Mouse (Mus musculus) heart, embryonic 12.5 days (tissue): ENCODE measurements at regions not wholly inside any gene's neighbourhood (a gene's known extent, or its start where the extent isn't known, plus 50 kb on each side); places are given as distances from the start of the nearest gene placed in this dataset.

ENCODE experiments used
- ATAC-seq: fragments of 200-750 bp; cut with Nextera tagmentation; 2 replicates; pipeline ENCODE4 v1.8.0; 2017; ENCODE audit warnings: moderate TSS enrichment, moderate library complexity; ENCODE audit not compliant: insufficient number of reproducible peaks, low FRiP score
- H3K27ac ChIP-seq: fragments of 300-500 bp; sonication (generic); 2 replicates; pipeline ENCODE4 v1.5.1; 2016; ENCODE audit warnings: mild to moderate bottlenecking, moderate library complexity; ENCODE audit not compliant: poor library complexity, severe bottlenecking
- H3K27me3 ChIP-seq: fragments of 300-500 bp; sonication (generic); replicated peaks from 2 replicates; pipeline ENCODE4 v1.6.1; 2016; ENCODE audit warnings: mild to moderate bottlenecking, moderate library complexity
- H3K36me3 ChIP-seq: fragments of 300-500 bp; sonication (generic); 2 replicates; pipeline ENCODE4 v1.6.1; 2016; ENCODE audit warnings: mild to moderate bottlenecking, moderate library complexity
- H3K4me1 ChIP-seq: fragments of 300-500 bp; sonication (generic); replicated peaks from 2 replicates; pipeline ENCODE4 v1.6.1; 2016; ENCODE audit warnings: mild to moderate bottlenecking
- H3K4me2 ChIP-seq: fragments of 300-500 bp; sonication (generic); 2 replicates; pipeline ENCODE4 v1.6.1; 2016; ENCODE audit warnings: mild to moderate bottlenecking, moderate library complexity
- H3K4me3 ChIP-seq: fragments of 300-500 bp; sonication (generic); 2 replicates; pipeline ENCODE4 v1.5.1; 2016; ENCODE audit warnings: mild to moderate bottlenecking
- H3K9ac ChIP-seq: fragments of 300-500 bp; sonication (generic); 2 replicates; pipeline ENCODE4 v1.6.1; 2016; ENCODE audit warnings: mild to moderate bottlenecking, moderate library complexity
- H3K9me3 ChIP-seq: fragments of 300-500 bp; sonication (generic); replicated peaks from 2 replicates; pipeline ENCODE4 v1.6.1; 2016; ENCODE audit warnings: mild to moderate bottlenecking, moderate library complexity
- WGBS: fragments of 180-500 bp; shearing (Covaris S2); methylation state at CpG from one replicate; pipeline ENCODE4 v1.1.7; 2016; 5-methylcytosine and 5-hydroxymethylcytosine counted together

GRCm38 (mm10) chr8:115771060-115771459, 63.5 kb upstream of the Maf start:
- no peaks in the 10 kb centered on the region for H3K9me3 ChIP-seq
- H3K27ac ChIP-seq, result no peak overlapping the region
- no peak overlapping the region for H3K4me2 ChIP-seq
- no peak for ATAC-seq
- no peak overlapping the region for H3K9ac ChIP-seq
- WGBS, result 64% methylated on average over 7 of the region's 7 CpGs
- no peaks in the 10 kb centered on the region for H3K27me3 ChIP-seq
- H3K4me3 ChIP-seq, result no peak overlapping the region
- H3K4me1 ChIP-seq, result peaks cover 17% of the 10 kb centered on the region
- H3K36me3 ChIP-seq, result no peaks in the 10 kb centered on the region

GRCm38 (mm10) chr8:115768631-115769030, 61.0 kb upstream of the Maf start:
- Histone ChIP-seq H3K27me3 (no peaks in the 10 kb centered on the region), H3K36me3 (no peaks in the 10 kb centered on the region), H3K4me3 (no peak overlapping the region), H3K9me3 (no peaks in the 10 kb centered on the region), H3K4me1 (peaks cover 20% of the 10 kb centered on the region), H3K9ac (no peak overlapping the region), H3K4me2 (no peak overlapping the region), H3K27ac (no peak overlapping the region)
- ATAC-seq, result no peak
- WGBS, result 78% methylated on average over 4 of the region's 4 CpGs

GRCm38 (mm10) chr8:115766218-115766898, 58.8 kb upstream of the Maf start:
- ATAC-seq, result peak; percentile 45; the same call in 1 of the 2 replicates
- H3K27me3 ChIP-seq, result no peaks in the 10 kb centered on the region
- H3K9me3 ChIP-seq, result no peaks in the 10 kb centered on the region
- no peak overlapping the region for H3K9ac ChIP-seq
- peak overlapping the region; percentile 36 for H3K4me2 ChIP-seq
- H3K36me3 ChIP-seq, result no peaks in the 10 kb centered on the region
- peaks cover 12% of the 10 kb centered on the region for H3K4me1 ChIP-seq
- H3K27ac ChIP-seq, result no peak overlapping the region
- 16% methylated on average over 9 of the region's 9 CpGs for WGBS
- no peak overlapping the region for H3K4me3 ChIP-seq

GRCm38 (mm10) chr8:115764551-115764950, 57.0 kb upstream of the Maf start:
- Histone ChIP-seq H3K9me3 (no peaks in the 10 kb centered on the region), H3K36me3 (no peaks in the 10 kb centered on the region), H3K27me3 (no peaks in the 10 kb centered on the region), H3K9ac (no peak overlapping the region), H3K4me2 (no peak overlapping the region), H3K4me3 (no peak overlapping the region), H3K27ac (no peak overlapping the region), H3K4me1 (peaks cover 12% of the 10 kb centered on the region)
- 77% methylated on average over 4 of the region's 4 CpGs for WGBS
- no peak for ATAC-seq

- H3K9ac ChIP-seq, result no peak overlapping the region
- H3K27me3 ChIP-seq, result no peaks in the 10 kb centered on the region
- no peak for ATAC-seq
- 67% methylated on average over 1 of the region's 1 CpGs for WGBS
- 0 out of 2 replicates have a peak, but pooled peaks cover 4% of the 10 kb centered on the region for H3K4me1 ChIP-seq
- no peaks in the 10 kb centered on the region for H3K9me3 ChIP-seq
- H3K36me3 ChIP-seq, result no peaks in the 10 kb centered on the region
- H3K4me3 ChIP-seq, result no peak overlapping the region
- no peak overlapping the region for H3K27ac ChIP-seq
- H3K4me2 ChIP-seq, result no peak overlapping the region
These were observed 50.4 kb upstream of the Maf start for GRCm38 (mm10) chr8:115758011-115758410.
